Mouse (Mus musculus) hindbrain, embryonic 13.5 days (tissue): ENCODE results near the gene Fkbpl. TPM values are rescaled to one million over a fixed set of nuclear protein-coding genes. Genes with fewer than 3 reads are reported as not detected.

Experiments
- ATAC-seq: fragments of 200-750 bp; cut with Nextera tagmentation; 2 replicates; pipeline ENCODE4 v1.8.0; 2017; ENCODE audit warnings: moderate TSS enrichment; ENCODE audit not compliant: low FRiP score
- H3K27ac ChIP-seq: fragments of 300-500 bp; sonication (generic); 2 replicates; pipeline ENCODE4 v1.5.1; 2015; ENCODE audit warnings: inconsistent platforms, mild to moderate bottlenecking, moderate library complexity
- H3K27me3 ChIP-seq: fragments of 300-500 bp; sonication (generic); 2 replicates; pipeline ENCODE4 v1.6.1; 2015; ENCODE audit warnings: mild to moderate bottlenecking, inconsistent platforms
- H3K36me3 ChIP-seq: fragments of 300-500 bp; sonication (generic); 2 replicates; pipeline ENCODE4 v1.6.1; 2015; ENCODE audit warnings: mild to moderate bottlenecking, inconsistent platforms
- H3K4me1 ChIP-seq: fragments of 300-500 bp; sonication (generic); replicated peaks from 2 replicates; pipeline ENCODE4 v1.6.1; 2015; ENCODE audit warnings: inconsistent platforms
- H3K4me2 ChIP-seq: fragments of 300-500 bp; sonication (generic); 2 replicates; pipeline ENCODE4 v1.6.1; 2015; ENCODE audit warnings: inconsistent platforms, mild to moderate bottlenecking, moderate library complexity
- H3K4me3 ChIP-seq: fragments of 300-500 bp; sonication (generic); 2 replicates; pipeline ENCODE4 v1.5.1; 2015; ENCODE audit warnings: mild to moderate bottlenecking, inconsistent platforms
- H3K9ac ChIP-seq: fragments of 300-500 bp; sonication (generic); 2 replicates; pipeline ENCODE4 v1.6.1; 2015; ENCODE audit warnings: mild to moderate bottlenecking, inconsistent platforms
- H3K9me3 ChIP-seq: fragments of 300-500 bp; sonication (generic); 2 replicates; pipeline ENCODE4 v1.6.1; 2016; ENCODE audit warnings: inconsistent platforms
- WGBS: fragments of 180-500 bp; shearing (Covaris S2); methylation state at CpG from one replicate; pipeline ENCODE4 v1.1.7; 2015; 5-methylcytosine and 5-hydroxymethylcytosine counted together
- polyA plus RNA-seq: library from polyadenylated mRNA; unstranded; fragments of >200 nt; fragmentation: Nextera tagmentation; extraction: Ambion mirVana; gene quantifications from 2 replicates; pipeline ENCODE4 v1.2.1, GENCODE M21; 2015

The Fkbpl gene
- polyA plus RNA-seq, 1 experiment from 2014 or later, result 17.6 TPM

DNA sequence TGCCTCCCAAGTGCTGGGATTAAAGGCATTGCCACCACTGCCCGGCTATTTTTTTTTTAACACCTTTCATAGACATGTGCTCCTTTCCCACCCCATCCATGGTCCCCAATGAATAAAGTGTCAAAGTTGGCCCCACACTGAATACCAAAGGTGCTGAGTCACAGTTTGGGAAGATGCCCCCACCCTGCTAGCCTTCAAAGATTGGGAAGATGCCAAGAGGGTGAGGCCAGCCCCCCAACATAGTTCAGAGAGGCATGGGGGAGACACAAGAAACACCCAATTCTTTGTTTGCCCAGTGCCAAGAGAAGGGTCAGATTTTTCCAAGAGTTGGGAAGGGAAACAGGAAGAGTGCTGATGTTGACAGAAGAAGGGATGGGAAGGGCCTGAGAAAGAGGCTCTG is 17.9 kb downstream of the Fkbpl start:
- H3K27ac ChIP-seq, result no peak overlapping the region

DNA sequence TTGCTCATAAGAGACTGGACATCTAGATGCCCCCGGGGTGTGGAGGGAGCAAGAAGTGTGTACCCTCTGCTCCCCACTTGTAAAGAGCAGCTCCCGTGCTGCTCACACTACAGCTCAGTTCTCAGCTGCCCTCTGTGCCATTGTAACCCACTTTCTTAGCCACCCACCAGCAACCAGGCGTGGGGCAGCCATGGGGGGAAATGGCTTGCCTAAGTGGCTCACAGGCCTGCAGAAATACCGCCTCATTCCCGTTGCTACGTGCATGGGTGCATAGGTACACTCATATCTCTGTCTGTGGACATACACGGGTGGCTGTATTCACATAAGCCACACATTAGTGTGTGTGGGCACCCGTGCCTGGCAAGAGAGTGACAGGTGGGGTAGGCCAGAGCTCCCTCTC is 18.4 kb downstream of the Fkbpl start:
- Histone ChIP-seq H3K36me3 (no peaks in the 10 kb centered on the region), H3K4me2 (no peak overlapping the region), H3K9ac (no peak overlapping the region), H3K9me3 (no peaks in the 10 kb centered on the region), H3K27ac (no peak overlapping the region), H3K4me1 (peaks cover 12% of the 10 kb centered on the region; the same call in 1 of the 2 replicates), H3K4me3 (no peak overlapping the region), H3K27me3 (peaks cover 48% of the 10 kb centered on the region)
- 89% methylated on average over 8 of the region's 8 CpGs for WGBS
- ATAC-seq, result no peak

More for the DNA sequence above, 17.9 kb downstream of the Fkbpl start:
- Histone ChIP-seq H3K4me3 (no peak overlapping the region), H3K4me2 (no peak overlapping the region), H3K9me3 (no peaks in the 10 kb centered on the region), H3K9ac (no peak overlapping the region), H3K4me1 (peaks cover 12% of the 10 kb centered on the region; the same call in 1 of the 2 replicates), H3K36me3 (no peaks in the 10 kb centered on the region), H3K27me3 (peaks cover 45% of the 10 kb centered on the region)
- ATAC-seq, result no peak
- WGBS, result 84% methylated on average over 1 of the region's 1 CpGs

DNA sequence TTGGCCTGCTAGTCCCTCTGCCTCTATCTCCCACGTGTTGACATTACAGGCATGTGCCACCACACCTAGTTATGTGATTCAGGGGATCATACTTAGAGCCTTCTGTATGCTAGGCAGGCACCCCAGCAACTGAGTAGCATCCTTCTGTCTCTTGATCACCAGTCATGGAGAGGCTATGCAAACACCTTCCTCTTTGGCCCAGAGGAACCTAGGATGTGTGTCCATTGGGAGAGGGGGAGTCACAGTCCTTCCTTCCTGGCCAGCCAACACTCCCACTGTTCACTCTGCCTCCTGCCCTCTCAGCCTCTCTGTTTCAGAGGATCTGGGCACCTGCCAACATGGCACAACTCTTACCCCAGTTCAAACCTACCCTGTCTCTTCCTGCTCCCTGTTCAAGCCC is 19.0 kb downstream of the Fkbpl start:
- H3K36me3 ChIP-seq, result no peaks in the 10 kb centered on the region
- peaks cover 50% of the 10 kb centered on the region for H3K27me3 ChIP-seq
- H3K4me3 ChIP-seq, result no peak overlapping the region
- 41% methylated on average over 1 of the region's 1 CpGs for WGBS
- H3K9ac ChIP-seq, result no peak overlapping the region
- peaks cover 12% of the 10 kb centered on the region; the same call in 1 of the 2 replicates for H3K4me1 ChIP-seq
- H3K4me2 ChIP-seq, result no peak overlapping the region
- H3K9me3 ChIP-seq, result no peaks in the 10 kb centered on the region
- no peak overlapping the region for H3K27ac ChIP-seq
- ATAC-seq, result no peak

DNA sequence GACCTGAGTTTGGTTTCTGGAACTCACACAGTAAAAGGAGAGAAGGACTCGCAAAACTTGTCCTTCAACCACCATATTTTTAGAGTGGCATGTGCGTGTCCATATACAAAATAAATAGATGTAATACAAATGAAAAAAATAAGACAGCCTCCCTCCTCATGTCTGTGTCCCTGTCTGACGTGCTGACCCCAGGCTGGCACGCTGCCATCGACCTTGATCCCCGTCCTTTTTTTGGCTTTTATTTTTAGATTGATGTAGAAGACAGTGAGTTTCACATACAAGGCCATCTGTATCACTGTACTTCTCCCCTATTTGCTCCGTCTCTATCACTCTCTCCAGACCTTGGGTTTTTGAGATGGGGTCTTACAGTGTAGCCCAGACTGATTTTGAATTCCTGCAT is 19.9 kb downstream of the Fkbpl start:
- no peak overlapping the region for H3K9ac ChIP-seq
- H3K4me1 ChIP-seq, result peaks cover 12% of the 10 kb centered on the region; the same call in 1 of the 2 replicates
- H3K27me3 ChIP-seq, result peaks cover 53% of the 10 kb centered on the region
- H3K9me3 ChIP-seq, result no peaks in the 10 kb centered on the region
- no peak for ATAC-seq
- H3K36me3 ChIP-seq, result no peaks in the 10 kb centered on the region
- H3K4me3 ChIP-seq, result no peak overlapping the region
- WGBS, result 83% methylated on average over 7 of the region's 7 CpGs
- H3K27ac ChIP-seq, result no peak overlapping the region
- no peak overlapping the region for H3K4me2 ChIP-seq

DNA sequence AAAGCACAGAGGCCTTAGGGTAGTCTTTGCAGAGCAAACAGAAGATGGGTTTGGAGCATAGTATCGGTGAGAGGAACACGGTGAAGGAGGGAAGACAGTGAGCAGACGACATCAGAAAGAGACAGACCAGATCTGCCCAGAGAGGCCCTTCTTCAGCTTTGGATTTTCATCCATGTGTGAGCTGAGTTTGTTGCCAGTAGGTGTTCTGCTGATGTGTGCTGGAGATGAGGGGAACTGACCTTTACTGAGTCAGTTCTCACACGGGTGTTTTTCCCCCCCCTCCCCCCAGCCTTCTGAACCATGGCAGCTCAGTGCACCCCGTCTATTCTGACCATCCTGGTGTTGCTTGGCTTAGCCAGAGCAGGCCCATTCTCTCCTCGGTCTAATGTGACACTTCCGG is 25.7 kb downstream of the Fkbpl start, which contains the start of gene Tnxb:
Gene Tnxb, plus strand, starts transcription at position 301 of the 400 bp plus-strand sequence.
- Histone ChIP-seq H3K4me3 (peak within 1 kb of the TSS; percentile 42), H3K27ac (no peak within 1 kb of the TSS), H3K9me3 (no peaks in the 10 kb centered on the region), H3K4me2 (peak within 1 kb of the TSS; percentile 71), H3K9ac (peak within 1 kb of the TSS; percentile 63), H3K27me3 (peaks cover 73% of the 10 kb centered on the region), H3K4me1 (peaks cover 17% of the 10 kb centered on the region), H3K36me3 (no peaks in the 10 kb centered on the region)
- ATAC-seq, result no peak
- 74% methylated on average over 7 of the region's 7 CpGs for WGBS

DNA sequence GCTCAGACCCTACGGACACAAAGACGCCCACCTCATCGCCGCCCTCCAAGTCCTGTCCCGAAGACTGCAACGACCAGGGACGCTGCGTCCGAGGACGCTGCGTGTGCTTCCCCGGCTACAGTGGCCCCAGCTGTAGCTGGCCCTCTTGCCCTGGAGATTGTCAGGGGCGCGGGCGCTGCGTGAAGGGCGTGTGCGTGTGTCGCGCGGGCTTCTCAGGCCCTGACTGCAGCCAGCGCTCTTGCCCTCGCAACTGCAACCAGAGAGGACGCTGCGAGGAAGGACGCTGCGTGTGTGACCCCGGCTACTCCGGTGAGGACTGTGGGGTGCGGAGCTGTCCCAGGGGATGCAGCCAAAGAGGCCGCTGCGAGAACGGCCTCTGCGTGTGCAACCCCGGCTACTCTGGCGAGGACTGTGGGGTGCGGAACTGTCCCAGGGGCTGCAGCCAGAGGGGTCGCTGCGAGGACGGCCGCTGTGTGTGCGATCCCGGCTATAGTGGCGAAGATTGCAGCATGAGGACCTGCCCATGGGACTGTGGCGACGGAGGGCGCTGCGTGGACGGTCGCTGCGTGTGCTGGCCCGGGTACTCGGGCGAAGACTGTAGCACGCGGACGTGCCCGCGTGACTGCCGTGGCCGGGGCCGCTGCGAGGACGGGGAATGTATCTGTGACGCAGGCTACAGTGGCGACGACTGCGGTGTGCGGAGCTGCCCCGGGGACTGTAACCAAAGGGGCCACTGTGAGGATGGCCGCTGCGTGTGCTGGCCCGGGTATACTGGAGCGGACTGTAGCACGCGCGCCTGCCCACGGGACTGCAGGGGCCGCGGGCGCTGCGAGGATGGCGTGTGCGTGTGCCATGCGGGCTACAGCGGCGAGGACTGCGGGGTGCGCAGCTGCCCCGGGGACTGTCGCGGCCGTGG is 26.8 kb downstream of the Fkbpl start:
- no peak overlapping the region for H3K27ac ChIP-seq
- peaks cover 17% of the 10 kb centered on the region for H3K4me1 ChIP-seq
- WGBS, result 9% methylated on average over 93 of the region's 93 CpGs
- peak; percentile 63 for ATAC-seq
- H3K9me3 ChIP-seq, result no peaks in the 10 kb centered on the region
- no peaks in the 10 kb centered on the region for H3K36me3 ChIP-seq
- peak overlapping the region; percentile 63 for H3K9ac ChIP-seq
- H3K4me2 ChIP-seq, result peak overlapping the region; percentile 71
- H3K4me3 ChIP-seq, result peak overlapping the region; percentile 42
- peaks cover 80% of the 10 kb centered on the region for H3K27me3 ChIP-seq

DNA sequence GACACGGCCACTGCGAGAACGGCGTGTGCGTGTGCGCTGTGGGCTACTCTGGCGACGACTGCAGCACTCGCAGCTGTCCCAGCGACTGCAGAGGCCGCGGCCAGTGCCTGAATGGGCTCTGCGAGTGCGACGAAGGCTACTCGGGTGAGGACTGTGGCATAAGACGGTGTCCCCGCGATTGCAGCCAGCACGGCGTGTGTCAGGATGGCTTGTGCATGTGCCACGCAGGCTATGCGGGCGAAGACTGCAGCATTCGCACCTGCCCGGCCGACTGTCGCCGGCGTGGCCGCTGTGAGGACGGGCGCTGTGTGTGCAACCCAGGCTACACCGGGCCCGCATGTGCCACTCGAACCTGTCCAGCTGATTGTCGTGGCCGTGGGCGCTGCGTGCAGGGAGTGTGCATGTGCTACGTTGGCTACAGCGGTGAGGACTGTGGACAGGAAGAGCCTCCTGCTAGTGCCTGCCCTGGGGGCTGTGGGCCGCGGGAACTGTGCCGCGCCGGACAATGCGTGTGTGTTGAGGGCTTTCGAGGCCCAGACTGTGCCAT is 27.8 kb downstream of the Fkbpl start:
- peak overlapping the region; percentile 42 for H3K4me3 ChIP-seq
- no peaks in the 10 kb centered on the region for H3K9me3 ChIP-seq
- H3K4me2 ChIP-seq, result peak overlapping the region; percentile 71
- H3K27ac ChIP-seq, result no peak overlapping the region
- ATAC-seq, result no peak; the same call in 1 of the 2 replicates
- peaks cover 81% of the 10 kb centered on the region for H3K27me3 ChIP-seq
- no peaks in the 10 kb centered on the region for H3K36me3 ChIP-seq
- H3K9ac ChIP-seq, result peak overlapping the region; percentile 63
- 33% methylated on average over 49 of the region's 49 CpGs for WGBS
- peaks cover 17% of the 10 kb centered on the region for H3K4me1 ChIP-seq

DNA sequence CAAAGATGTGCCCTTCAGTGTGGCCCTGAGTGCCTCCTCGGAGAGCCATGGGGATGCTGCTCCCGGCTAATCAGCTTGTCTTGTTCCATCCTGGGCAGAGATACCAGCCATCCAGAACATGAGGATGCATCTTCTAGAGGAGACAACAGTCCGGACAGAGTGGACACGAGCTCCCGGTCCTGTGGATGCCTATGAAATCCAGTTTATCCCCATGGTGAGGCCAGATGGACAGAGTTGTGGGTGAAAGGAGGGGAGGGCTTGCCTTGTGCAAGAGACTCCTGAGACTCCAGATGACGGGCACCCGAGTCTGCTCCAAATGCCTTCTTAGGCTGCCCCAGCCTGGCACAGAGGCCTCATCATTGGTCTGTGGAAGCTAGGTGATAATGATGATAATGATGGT is 28.6 kb downstream of the Fkbpl start:
- Histone ChIP-seq H3K9me3 (no peaks in the 10 kb centered on the region), H3K36me3 (no peaks in the 10 kb centered on the region), H3K27me3 (peaks cover 78% of the 10 kb centered on the region), H3K4me2 (no peak overlapping the region), H3K4me3 (no peak overlapping the region), H3K4me1 (peaks cover 17% of the 10 kb centered on the region), H3K9ac (no peak overlapping the region), H3K27ac (no peak overlapping the region)
- WGBS, result 95% methylated on average over 7 of the region's 7 CpGs
- ATAC-seq, result no peak

DNA sequence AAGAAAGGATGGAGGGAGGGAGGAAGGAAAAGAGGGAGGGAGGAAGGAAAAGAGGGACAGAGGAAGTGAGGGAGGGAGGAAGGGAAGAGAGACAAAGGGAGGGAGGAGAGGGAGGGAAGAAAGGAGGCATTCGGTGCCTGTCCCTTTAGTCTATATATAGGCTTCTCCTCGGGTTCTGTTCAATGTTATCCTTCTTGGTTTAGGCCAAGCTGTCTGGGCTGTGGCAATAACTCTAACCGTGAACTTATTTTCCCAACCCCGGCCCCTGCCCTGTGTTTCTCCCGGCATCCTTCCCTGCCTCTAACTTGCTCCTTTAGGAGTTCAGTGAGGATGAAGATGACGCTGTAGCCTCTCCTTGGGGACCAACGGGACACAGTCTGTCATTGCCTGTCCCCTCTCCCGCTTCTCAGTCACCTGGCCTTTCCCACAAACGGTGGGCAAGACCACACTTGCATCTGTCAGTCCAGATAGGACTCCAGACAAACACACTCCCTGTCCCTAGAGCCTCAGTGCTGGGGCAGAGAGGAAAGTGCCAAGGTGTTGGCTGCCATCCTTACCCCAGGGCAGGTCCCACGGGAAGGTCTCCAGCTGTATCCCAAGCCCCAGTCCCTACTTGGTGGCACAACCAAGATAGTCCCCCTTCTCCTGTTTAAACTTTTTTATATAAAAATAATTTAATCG is 30.1 kb downstream of the Fkbpl start:
- Histone ChIP-seq H3K4me1 (peaks cover 17% of the 10 kb centered on the region), H3K36me3 (no peaks in the 10 kb centered on the region), H3K9ac (no peak overlapping the region), H3K27me3 (peaks cover 79% of the 10 kb centered on the region), H3K27ac (no peak overlapping the region), H3K4me2 (no peak overlapping the region), H3K4me3 (no peak overlapping the region), H3K9me3 (no peaks in the 10 kb centered on the region)
- WGBS, result 76% methylated on average over 11 of the region's 11 CpGs
- no peak for ATAC-seq

DNA sequence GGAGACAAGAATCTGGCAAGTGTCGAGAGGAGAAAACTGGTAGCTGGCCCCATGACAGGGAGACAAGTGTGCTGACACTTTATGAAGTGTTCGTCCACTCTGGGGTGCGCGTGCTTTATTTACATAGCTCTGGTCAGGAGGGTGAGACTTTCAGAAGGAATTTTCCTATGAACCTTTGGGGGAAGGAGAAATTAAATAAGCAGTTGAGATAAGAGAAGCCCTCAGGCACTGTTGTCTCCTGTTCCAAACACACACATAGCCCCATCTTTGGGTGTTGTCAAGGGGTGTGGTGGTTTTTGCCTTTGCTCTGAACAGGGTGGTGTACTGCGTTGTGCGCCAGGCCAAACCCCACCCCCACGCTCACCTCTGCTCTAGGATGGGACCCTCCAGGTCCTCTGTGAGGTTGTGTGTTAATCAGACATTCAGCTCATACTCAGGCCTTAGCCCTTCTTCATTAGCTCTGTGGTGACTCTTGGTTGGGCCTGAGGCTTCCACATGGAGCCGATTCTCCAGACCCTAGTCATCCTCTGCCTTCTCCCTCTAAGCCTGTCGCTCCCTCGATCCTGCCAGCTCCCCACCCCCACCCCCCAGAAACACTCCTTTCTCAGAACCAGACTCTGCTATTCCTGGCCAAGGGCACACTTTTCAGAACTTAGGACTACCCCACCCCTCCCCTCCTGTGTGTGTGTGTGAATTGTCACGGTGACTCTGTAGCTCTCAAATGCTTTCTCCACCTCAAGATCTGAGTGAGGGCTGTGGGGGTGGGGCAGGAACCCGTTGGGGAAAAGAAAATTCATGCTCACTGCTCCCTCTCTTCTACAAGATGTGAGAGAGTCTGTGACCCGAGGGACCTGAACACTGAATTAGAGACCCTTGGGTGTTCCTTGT is 30.9 kb downstream of the Fkbpl start:
- Histone ChIP-seq H3K4me3 (no peak overlapping the region), H3K9me3 (no peaks in the 10 kb centered on the region), H3K27ac (no peak overlapping the region), H3K4me1 (peaks cover 17% of the 10 kb centered on the region), H3K4me2 (no peak overlapping the region), H3K36me3 (no peaks in the 10 kb centered on the region), H3K27me3 (peaks cover 77% of the 10 kb centered on the region), H3K9ac (no peak overlapping the region)
- 74% methylated on average over 13 of the region's 13 CpGs for WGBS
- ATAC-seq, result no peak

DNA sequence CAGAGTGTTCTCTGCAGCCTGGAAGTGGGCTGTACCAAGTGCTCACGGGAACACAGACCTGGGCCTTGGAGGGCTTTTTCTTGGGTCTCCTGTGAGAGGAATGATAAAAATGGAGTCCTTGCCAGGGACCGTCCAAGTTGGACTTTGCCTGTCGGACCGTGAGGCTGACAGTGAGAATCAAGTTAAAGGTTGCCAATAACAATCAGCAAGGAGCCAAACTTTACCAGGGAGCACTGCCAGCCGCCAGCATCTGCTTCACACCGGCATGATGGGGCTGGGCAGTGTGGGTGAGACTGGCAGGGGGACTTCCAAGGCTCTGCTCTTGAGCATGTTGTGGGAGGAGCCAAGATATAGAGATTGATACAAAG is 31.5 kb downstream of the Fkbpl start:
- H3K27me3 ChIP-seq, result peaks cover 74% of the 10 kb centered on the region
- 89% methylated on average over 6 of the region's 6 CpGs for WGBS

More for the DNA sequence above, 31.5 kb downstream of the Fkbpl start:
- Histone ChIP-seq H3K9me3 (no peaks in the 10 kb centered on the region), H3K36me3 (no peaks in the 10 kb centered on the region), H3K4me3 (no peak overlapping the region), H3K4me1 (peaks cover 16% of the 10 kb centered on the region), H3K4me2 (no peak overlapping the region), H3K9ac (no peak overlapping the region), H3K27ac (no peak overlapping the region)
- ATAC-seq, result no peak
